Mouse (Mus musculus) stomach, embryonic 16.5 days (tissue): Measurements from ENCODE around the gene Galntl6. TPM values are rescaled to one million over a fixed set of nuclear protein-coding genes. Genes with fewer than 3 reads are reported as not detected.
"Not testable (repeated sequence)": the region's sequence is repeated elsewhere in the genome, so short reads cannot be mapped to it uniquely, and the experiment has no call there.

ENCODE experiments used
- ATAC-seq: fragments of 200-750 bp; cut with Nextera tagmentation; 2 replicates; pipeline ENCODE4 v1.8.0; 2017; ENCODE audit warnings: moderate number of reproducible peaks, moderate TSS enrichment; ENCODE audit not compliant: insufficient read depth, low FRiP score
- H3K27ac ChIP-seq: fragments of 300-500 bp; sonication (generic); 2 replicates; pipeline ENCODE4 v1.5.1; 2014; ENCODE audit warnings: low read length
- H3K27me3 ChIP-seq: fragments of 300-500 bp; sonication (generic); 2 replicates; pipeline ENCODE4 v1.6.1; 2014; ENCODE audit warnings: low read length, control low read depth, mixed read lengths; ENCODE audit not compliant: control insufficient read depth, insufficient read depth
- H3K36me3 ChIP-seq: fragments of 300-500 bp; sonication (generic); 2 replicates; pipeline ENCODE4 v1.6.1; 2014; ENCODE audit warnings: low read length; ENCODE audit not compliant: control insufficient read depth, insufficient read depth
- H3K4me1 ChIP-seq: fragments of 300-500 bp; sonication (generic); 2 replicates; pipeline ENCODE4 v1.6.1; 2014; ENCODE audit warnings: low read length, control low read depth, mixed read lengths; ENCODE audit not compliant: control insufficient read depth, insufficient read depth
- H3K4me2 ChIP-seq: fragments of 300-500 bp; sonication (generic); 2 replicates; pipeline ENCODE4 v1.6.1; 2014; ENCODE audit warnings: low read depth, low read length, mixed read lengths
- H3K4me3 ChIP-seq: fragments of 300-500 bp; sonication (generic); replicated peaks from 2 replicates; pipeline ENCODE4 v1.5.1; 2014; ENCODE audit warnings: mild to moderate bottlenecking, low read length
- H3K9ac ChIP-seq: fragments of 300-500 bp; sonication (generic); 2 replicates; pipeline ENCODE4 v1.6.1; 2014; ENCODE audit warnings: low read length
- H3K9me3 ChIP-seq: fragments of 300-500 bp; sonication (generic); replicated peaks from 2 replicates; pipeline ENCODE4 v1.6.1; 2016; ENCODE audit warnings: low read length, control low read depth; ENCODE audit not compliant: control insufficient read depth
- WGBS: fragments of 180-500 bp; shearing (Covaris S2); extraction: QIAGEN DNeasy Blood & Tissue Kit; methylation state at CpG from one replicate; pipeline ENCODE4 v1.1.7; 2014; 5-methylcytosine and 5-hydroxymethylcytosine counted together
- polyA plus RNA-seq: library from polyadenylated mRNA; unstranded; fragments of >200 nt; fragmentation: Nextera tagmentation; extraction: Ambion mirVana; gene quantifications from 2 replicates; pipeline ENCODE4 v1.2.1, GENCODE M21; 2015

Gene Galntl6
- polyA plus RNA-seq, 1 experiment from 2014 or later = 1.7 TPM

DNA sequence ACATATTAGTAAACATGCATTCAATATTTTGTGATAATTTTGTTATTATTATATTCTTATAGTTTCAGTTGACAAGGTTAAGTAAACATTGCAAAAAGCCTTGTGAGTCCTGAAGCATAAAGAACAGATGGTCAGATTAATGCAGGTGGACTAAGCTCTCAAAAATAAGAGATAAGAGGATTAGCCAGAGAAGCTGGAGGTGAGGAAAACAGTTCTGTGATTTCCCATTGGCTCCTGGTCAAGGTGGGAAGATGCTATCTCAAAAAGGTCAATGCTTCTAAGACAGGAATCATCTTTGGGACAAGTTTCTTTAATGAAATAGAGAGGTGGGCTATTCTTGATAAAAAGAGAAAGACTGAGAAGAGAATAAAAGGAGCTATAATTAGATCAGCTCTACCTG is 377.8 kb downstream of the Galntl6 start:
- no peak overlapping the region for H3K9ac ChIP-seq
- no peak for ATAC-seq
- no peak overlapping the region for H3K27ac ChIP-seq
- no peak overlapping the region for H3K4me3 ChIP-seq
- H3K36me3 ChIP-seq = no peaks in the 10 kb centered on the region
- H3K9me3 ChIP-seq = no peaks in the 10 kb centered on the region
- H3K4me1 ChIP-seq = no peaks in the 10 kb centered on the region
- no peaks in the 10 kb centered on the region for H3K27me3 ChIP-seq
- H3K4me2 ChIP-seq = no peak overlapping the region

DNA sequence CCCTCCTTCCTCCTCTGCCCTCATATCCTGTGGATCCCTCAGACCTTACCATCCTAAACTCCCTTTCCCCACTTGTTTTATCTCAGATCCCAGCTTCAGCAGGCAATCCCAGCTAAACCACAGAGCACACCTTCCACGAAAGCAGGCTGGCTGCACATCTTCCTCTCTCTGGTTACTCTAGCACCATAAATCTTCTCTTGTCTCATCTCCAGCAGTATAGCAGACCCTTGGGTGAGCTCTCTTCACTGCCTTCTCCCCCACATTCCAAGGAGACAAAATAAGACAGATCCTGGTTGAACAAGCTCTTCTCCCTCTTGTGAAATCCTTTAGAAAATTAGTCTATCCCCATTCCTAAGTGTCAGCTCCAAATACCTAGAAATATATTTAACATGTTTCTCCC is 389.0 kb downstream of the Galntl6 start:
- Histone ChIP-seq H3K4me2 (no peak overlapping the region), H3K4me1 (no peaks in the 10 kb centered on the region), H3K27ac (no peak overlapping the region), H3K4me3 (no peak overlapping the region), H3K9me3 (no peaks in the 10 kb centered on the region), H3K9ac (no peak overlapping the region), H3K27me3 (no peaks in the 10 kb centered on the region), H3K36me3 (no peaks in the 10 kb centered on the region)
- no peak for ATAC-seq
- 8% methylated on average over 1 of the region's 1 CpGs for WGBS

DNA sequence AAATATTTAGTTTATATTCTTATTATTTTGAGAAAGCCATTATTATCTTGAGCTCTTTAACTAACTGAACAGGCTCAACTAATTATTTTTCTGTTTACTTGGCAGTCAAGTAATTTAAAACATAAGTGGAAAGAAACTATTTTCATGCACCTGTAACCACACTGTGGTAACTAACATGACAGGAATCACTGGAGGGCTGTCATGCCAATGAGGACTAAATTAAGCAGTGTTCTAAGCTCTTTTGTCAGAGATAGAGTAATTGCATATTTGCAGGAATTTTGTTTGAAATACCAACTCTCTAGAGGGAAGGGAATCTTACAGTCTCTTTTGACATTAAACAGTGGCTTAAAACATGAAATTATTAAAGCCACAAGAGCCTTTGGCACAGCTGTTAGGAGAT is 390.5 kb downstream of the Galntl6 start:
- H3K36me3 ChIP-seq = no peaks in the 10 kb centered on the region
- no peak overlapping the region for H3K9ac ChIP-seq
- no peaks in the 10 kb centered on the region for H3K9me3 ChIP-seq
- ATAC-seq = no peak
- no peak overlapping the region for H3K4me3 ChIP-seq
- no peaks in the 10 kb centered on the region for H3K4me1 ChIP-seq
- no peak overlapping the region for H3K4me2 ChIP-seq
- H3K27me3 ChIP-seq = no peaks in the 10 kb centered on the region
- no peak overlapping the region for H3K27ac ChIP-seq

DNA sequence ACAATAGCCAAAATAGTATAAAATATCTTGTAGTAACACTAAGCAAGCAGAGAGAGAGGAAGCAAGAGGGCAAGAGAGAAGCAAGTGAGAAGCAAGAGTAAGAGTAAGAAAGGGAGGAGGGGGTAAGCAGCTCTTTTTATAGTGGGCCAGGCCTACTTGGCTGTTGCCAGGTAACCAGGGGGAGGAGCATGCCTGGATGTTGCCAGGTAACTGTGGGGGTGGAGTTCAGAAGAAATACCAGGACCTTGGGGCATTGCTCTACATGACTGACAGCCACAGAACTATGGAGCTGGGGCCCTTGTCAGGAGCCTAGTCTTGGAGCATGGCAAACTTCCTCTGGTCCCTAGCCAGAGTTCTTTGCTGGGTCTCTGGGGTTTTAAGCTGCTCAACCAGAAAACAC is 401.9 kb downstream of the Galntl6 start:
- no peak overlapping the region for H3K27ac ChIP-seq
- no peak overlapping the region for H3K9ac ChIP-seq
- ATAC-seq = no peak
- no peak overlapping the region for H3K4me2 ChIP-seq
- H3K4me3 ChIP-seq = no peak overlapping the region
- H3K27me3 ChIP-seq = no peaks in the 10 kb centered on the region
- H3K4me1 ChIP-seq = no peaks in the 10 kb centered on the region
- no peaks in the 10 kb centered on the region for H3K9me3 ChIP-seq
- H3K36me3 ChIP-seq = no peaks in the 10 kb centered on the region

DNA sequence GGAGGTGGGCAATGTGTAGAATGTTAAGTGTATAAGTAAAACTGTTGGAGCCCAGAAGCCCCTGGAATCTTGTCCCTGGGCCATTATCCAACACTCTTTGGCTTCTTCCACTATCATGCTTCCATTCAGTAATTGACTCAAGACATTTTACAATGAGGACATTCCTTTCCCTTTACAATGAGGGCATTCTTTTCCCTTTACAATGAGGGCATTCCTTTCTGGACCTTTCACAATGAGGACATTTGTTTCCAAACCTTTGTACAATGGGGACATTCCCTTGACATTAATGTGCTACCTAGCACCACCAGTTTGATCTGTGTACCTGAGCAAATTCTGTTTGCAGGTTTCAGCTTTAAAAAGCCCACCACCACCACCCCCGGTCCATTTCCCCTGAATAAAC is 403.4 kb downstream of the Galntl6 start:
- Histone ChIP-seq H3K9me3 (no peaks in the 10 kb centered on the region), H3K4me3 (no peak overlapping the region), H3K27me3 (no peaks in the 10 kb centered on the region), H3K4me1 (no peaks in the 10 kb centered on the region), H3K27ac (no peak overlapping the region), H3K4me2 (no peak overlapping the region), H3K9ac (no peak overlapping the region), H3K36me3 (no peaks in the 10 kb centered on the region)
- WGBS = 69% methylated on average over 1 of the region's 1 CpGs
- no peak for ATAC-seq

DNA sequence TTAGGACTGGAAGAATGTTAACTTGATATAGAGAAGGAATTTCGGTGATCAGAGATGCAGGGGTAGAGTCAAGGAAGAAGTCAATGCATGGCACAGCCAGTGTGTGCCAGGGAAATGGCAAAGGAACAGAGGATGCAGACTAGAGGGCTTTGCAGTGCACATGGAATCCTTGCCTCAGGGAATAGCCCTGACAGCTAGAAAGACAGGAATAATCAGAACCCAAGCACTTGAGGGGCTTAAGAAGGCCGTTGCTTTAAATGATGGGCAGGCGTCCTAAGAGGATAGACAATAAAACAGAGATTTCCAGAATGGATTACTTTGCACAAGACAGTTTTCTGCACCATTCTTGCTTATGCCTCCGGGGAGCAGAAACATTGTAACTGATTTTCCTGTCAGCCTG is 425.3 kb downstream of the Galntl6 start:
- H3K4me3 ChIP-seq = no peak overlapping the region
- WGBS = 80% methylated on average over 4 of the region's 4 CpGs
- H3K4me1 ChIP-seq = no peaks in the 10 kb centered on the region
- no peak overlapping the region for H3K27ac ChIP-seq
- H3K27me3 ChIP-seq = no peaks in the 10 kb centered on the region
- H3K4me2 ChIP-seq = no peak overlapping the region
- H3K9me3 ChIP-seq = no peaks in the 10 kb centered on the region
- no peak for ATAC-seq
- H3K9ac ChIP-seq = no peak overlapping the region
- H3K36me3 ChIP-seq = no peaks in the 10 kb centered on the region

DNA sequence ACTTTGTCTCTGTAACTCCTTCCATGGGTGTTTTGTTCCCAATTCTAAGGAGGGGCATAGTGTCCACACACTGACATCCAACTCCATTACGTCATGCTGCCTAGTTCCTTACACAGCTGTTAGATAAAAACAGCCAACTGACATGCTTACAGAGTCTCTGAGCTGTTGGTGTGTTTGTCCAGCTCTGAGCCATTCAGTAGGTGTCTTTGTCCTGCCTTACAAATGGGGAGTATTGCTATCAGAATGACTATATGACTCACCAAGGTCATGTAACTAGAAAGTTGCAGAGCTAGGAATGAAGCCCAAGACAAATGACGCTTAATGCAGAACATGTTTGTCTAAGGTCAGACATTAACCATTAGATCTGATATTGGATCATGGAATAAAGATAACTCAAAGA is 449.1 kb downstream of the Galntl6 start:
- H3K4me1 ChIP-seq, H3K27me3 ChIP-seq, H3K9me3 ChIP-seq, H3K4me2 ChIP-seq, H3K36me3 ChIP-seq, H3K9ac ChIP-seq, H3K4me3 ChIP-seq, H3K27ac ChIP-seq: not testable (repeated sequence)
- peak; percentile 86; the same call in 1 of the 2 replicates for ATAC-seq
- WGBS = 56% methylated on average over 2 of the region's 2 CpGs

DNA sequence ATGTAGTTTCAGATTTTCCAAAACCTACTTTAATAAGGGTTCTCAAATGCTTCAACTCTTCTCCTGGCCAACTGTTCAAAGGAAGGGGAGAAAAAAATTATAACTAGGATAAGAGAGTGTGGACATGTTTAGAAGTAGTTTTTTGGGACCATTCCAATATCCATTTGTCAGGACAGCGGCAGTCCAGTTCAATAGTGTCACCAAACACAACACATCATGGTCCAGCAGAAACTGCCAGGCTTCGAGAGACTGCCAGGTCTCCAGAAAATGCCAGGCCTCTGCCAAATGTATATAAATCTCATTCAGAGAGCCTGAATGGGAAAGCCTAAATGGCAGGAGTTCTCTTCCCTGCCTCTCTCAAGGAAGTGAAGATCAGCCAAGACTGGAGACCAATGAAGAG is 469.7 kb downstream of the Galntl6 start:
- Histone ChIP-seq H3K9ac (no peak overlapping the region), H3K4me3 (no peak overlapping the region), H3K4me2 (no peak overlapping the region), H3K27ac (no peak overlapping the region), H3K36me3 (no peaks in the 10 kb centered on the region), H3K4me1 (no peaks in the 10 kb centered on the region), H3K27me3 (no peaks in the 10 kb centered on the region), H3K9me3 (no peaks in the 10 kb centered on the region)
- ATAC-seq = no peak
- 59% methylated on average over 2 of the region's 2 CpGs for WGBS

DNA sequence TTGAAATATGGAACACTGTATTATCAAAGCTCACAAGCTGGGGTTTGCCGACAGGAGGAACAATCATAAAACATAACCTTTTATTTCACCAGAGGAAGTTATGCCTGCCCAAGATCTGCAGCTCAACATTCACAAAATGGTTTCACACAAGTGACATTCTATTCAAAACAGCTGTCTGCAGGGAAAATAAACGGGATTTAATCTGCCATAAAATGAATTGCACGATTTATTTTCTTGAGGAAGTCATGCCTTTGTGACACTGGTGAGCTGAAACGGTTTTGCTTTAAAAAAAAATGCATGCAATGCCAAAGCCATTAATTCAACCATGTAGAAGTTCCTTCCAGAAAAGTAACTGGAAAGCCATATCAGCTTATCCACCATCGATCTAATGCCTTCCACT is 494.0 kb downstream of the Galntl6 start:
- Histone ChIP-seq H3K4me1 (no peaks in the 10 kb centered on the region), H3K9me3 (no peaks in the 10 kb centered on the region), H3K27me3 (no peaks in the 10 kb centered on the region), H3K4me3 (no peak overlapping the region), H3K4me2 (no peak overlapping the region), H3K9ac (no peak overlapping the region), H3K27ac (no peak overlapping the region), H3K36me3 (no peaks in the 10 kb centered on the region)
- ATAC-seq = no peak
- WGBS = 40% methylated on average over 5 of the region's 5 CpGs

DNA sequence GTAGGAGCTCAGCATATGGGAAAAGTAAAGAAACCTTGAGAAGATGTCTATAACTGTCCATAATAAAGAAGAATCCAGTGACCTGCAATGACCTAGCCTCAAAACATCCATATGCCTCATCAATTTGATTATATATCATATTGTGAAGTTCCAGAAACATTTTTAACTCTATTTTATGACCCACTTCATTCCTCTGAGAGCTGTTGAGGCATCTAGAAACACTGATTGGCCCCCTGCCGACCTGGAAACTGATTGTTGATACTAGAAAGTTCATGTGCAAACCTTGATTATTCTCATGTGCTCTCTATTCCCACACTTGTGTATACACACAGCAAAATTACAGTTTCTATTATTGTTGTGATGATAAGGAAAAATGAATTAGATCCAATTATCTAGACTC is 494.9 kb downstream of the Galntl6 start:
- no peaks in the 10 kb centered on the region for H3K27me3 ChIP-seq
- no peaks in the 10 kb centered on the region for H3K4me1 ChIP-seq
- H3K9me3 ChIP-seq = no peaks in the 10 kb centered on the region
- no peak overlapping the region for H3K4me2 ChIP-seq
- ATAC-seq = no peak
- H3K27ac ChIP-seq = no peak overlapping the region
- H3K4me3 ChIP-seq = no peak overlapping the region
- WGBS = 59% methylated on average over 1 of the region's 1 CpGs
- H3K36me3 ChIP-seq = no peaks in the 10 kb centered on the region
- no peak overlapping the region for H3K9ac ChIP-seq
